22 mouse cellular contexts compared by ENCODE assay signal in genomic region chr2:17876942-17877341, GRCm38 (mm10).
A peak's percentile ranks its signal among the peaks of the same experiment; 100 is the strongest.
DNase-seq lines count a peak whose midpoint lies in the region; TF ChIP-seq lines count a peak whose summit lies in the region.
"Had no signal": no experiment of that assay in that cellular context is flagged by ENCODE, and none has a peak within 500 bp of the region (broad histone marks: within the 10 kb centered on the region; RNA-seq: fewer than 3 reads in every experiment).

No protein-coding gene starts in this region.

- H3K36me3 ChIP-seq in MEL (ENCODE audit: control insufficient read depth in 1 of 2, insufficient read depth in 2 of 2, low read length in 2 of 2), result no peaks in the 10 kb centered on the region
- H3K36me3 ChIP-seq: embryonic facial prominence, embryonic 10.5 days; embryonic facial prominence, embryonic 12.5 days; forebrain, embryonic 15.5 days; G1E had no signal

- peak; percentile 38 for DNase-seq in ES-CJ7 (ENCODE audit: low read depth, low spot score)
- DNase-seq in MEL (ENCODE audit: low read depth, low spot score), result peak; percentile 5
- DNase-seq in ZHBTc4 (ENCODE audit: low read depth, low spot score), result peak; percentile 17
- no peak for DNase-seq in kidney, adult 11 months
- DNase-seq in urinary bladder, postnatal 4 days (ENCODE audit: low spot score in 2 of 2), result no peak
- DNase-seq in neural tube, embryonic 10.5 days (ENCODE audit: extremely low spot score, low spot score), result no peak
- DNase-seq: adrenal gland, adult 2 months; adrenal gland, postnatal 10 days; adrenal gland, postnatal 25 days; cerebellum, adult 11 months; cerebellum, adult 18-20 months; cerebellum, adult 8-10 months; cerebellum, adult 9-11 months; cerebellum, postnatal 14 days; cerebellum, postnatal 36 days; embryo, embryonic 11 days; forebrain, postnatal 0 days had no signal

- TF ChIP-seq RAD21 in MEL (IDR thresholded peaks at IDR 0.05; ENCODE audit: low read depth, low read length), result no peak

- H3K27ac ChIP-seq in MEL (ENCODE audit: control insufficient read depth, low read depth, low read length), result no peak overlapping the region
- H3K27ac ChIP-seq: embryonic facial prominence, embryonic 10.5 days; embryonic facial prominence, embryonic 12.5 days; forebrain, embryonic 13.5 days; forebrain, embryonic 15.5 days had no signal

- no peak for TF ChIP-seq POLR2A in MEL (IDR thresholded peaks at IDR 0.05; ENCODE audit: control insufficient read depth in 1 of 2, insufficient read depth in 1 of 2, low read depth in 1 of 2, low read length in 2 of 2, poor library complexity in 1 of 2)

- H3K9ac ChIP-seq in MEL (ENCODE audit: control insufficient read depth, low read depth, low read length, poor library complexity, severe bottlenecking), result no peak overlapping the region
- H3K9ac ChIP-seq: embryonic facial prominence, embryonic 12.5 days; forebrain, embryonic 13.5 days; forebrain, embryonic 15.5 days; forebrain, postnatal 0 days had no signal

- no peaks in the 10 kb centered on the region for H3K79me2 ChIP-seq in MEL (ENCODE audit: control insufficient read depth, insufficient read depth, low read length, poor library complexity)

- no peak for TF ChIP-seq CTCF in MEL (IDR thresholded peaks at IDR 0.05 in 2 of 3, conservative IDR thresholded peaks at IDR 0.05 in 1 of 3; ENCODE audit: control insufficient read depth in 1 of 3, insufficient read depth in 1 of 3, low read depth in 2 of 3, low read length in 3 of 3, poor library complexity in 1 of 3, severe bottlenecking in 1 of 3)

- no peaks in the 10 kb centered on the region for H3K4me1 ChIP-seq in MEL (ENCODE audit: control insufficient read depth in 1 of 2, insufficient read depth in 2 of 2, low read length in 2 of 2)

- H3K27me3 ChIP-seq in MEL (ENCODE audit: control insufficient read depth in 1 of 2, insufficient read depth in 2 of 2, low read length in 2 of 2), result no peaks in the 10 kb centered on the region; a peak in 1 of 4 replicates
- H3K27me3 ChIP-seq: embryonic facial prominence, embryonic 12.5 days; forebrain, embryonic 13.5 days; forebrain, embryonic 15.5 days had no signal

- H3K4me3 ChIP-seq in MEL (ENCODE audit: control insufficient read depth in 1 of 2, insufficient read depth in 1 of 2, low read depth in 2 of 2, low read length in 2 of 2), result no peak overlapping the region
- H3K4me3 ChIP-seq: embryonic facial prominence, embryonic 10.5 days; embryonic facial prominence, embryonic 12.5 days; forebrain, embryonic 13.5 days; forebrain, embryonic 15.5 days had no signal

- TF ChIP-seq EP300 in MEL (IDR thresholded peaks at IDR 0.05; ENCODE audit: low read depth in 1 of 2, low read length in 2 of 2), result no peak

- H3K9me3 ChIP-seq in MEL (replicated peaks; ENCODE audit: insufficient read depth, low read length), result no peaks in the 10 kb centered on the region
- H3K9me3 ChIP-seq: embryonic facial prominence, embryonic 10.5 days; embryonic facial prominence, embryonic 12.5 days; forebrain, embryonic 13.5 days; forebrain, embryonic 15.5 days; G1E had no signal

TF ChIP-seq in MEL, 35 proteins besides CTCF, POLR2A, EP300 and RAD21:
- TF ChIP-seq ZNF384 (IDR thresholded peaks at IDR 0.05; ENCODE audit: low read depth, low read length) (no peak), RCOR1 (IDR thresholded peaks at IDR 0.05; ENCODE audit: low read depth, low read length) (no peak), CHD1 (IDR thresholded peaks at IDR 0.05; ENCODE audit: low read depth, low read length) (no peak), MXI1 (IDR thresholded peaks at IDR 0.05; ENCODE audit: low read depth, low read length) (no peak), MAX (IDR thresholded peaks at IDR 0.05; ENCODE audit: low read length) (no peak), ZMIZ1 (IDR thresholded peaks at IDR 0.05; ENCODE audit: low read depth, low read length) (no peak), TAL1 (IDR thresholded peaks at IDR 0.05; ENCODE audit: low read length) (no peak), HCFC1 (IDR thresholded peaks at IDR 0.05; ENCODE audit: low read depth, low read length) (0 out of 2 replicates have a peak, but pooled peaks have one; percentile 27)

Comparison
In these comparisons a context has a peak if more than half of its experiments do, and no peak if none do; other contexts are left out.
1. DNase-seq: peak in ES-CJ7 (single experiment), MEL (single experiment) and ZHBTc4 (single experiment); none in kidney, adult 11 months (single experiment), urinary bladder, postnatal 4 days (0 of 2) and neural tube, embryonic 10.5 days (single experiment).